Mouse (Mus musculus) spleen, adult 2 months (tissue): ENCODE results near the gene Nckipsd. TPM values are rescaled to one million over a fixed set of nuclear protein-coding genes. Genes with fewer than 3 reads are reported as not detected.

Experiments used
- DNase-seq, 2 experiments: peaks; one replicate each; pipeline versions ENCODE4 v3.0.0 to v3.0.0-alpha.2; 2012 to 2021; ENCODE audit warnings: low spot score in 2 of 2, low read depth in 1 of 2
- H3K27ac ChIP-seq: fragments of 200-500 bp; 2 replicates; pipeline ENCODE4 v1.5.1; 2012; ENCODE audit warnings: low read length, inconsistent platforms; ENCODE audit not compliant: insufficient read depth
- H3K27me3 ChIP-seq: fragments of 200-500 bp; 2 replicates; pipeline ENCODE4 v1.6.1; 2012; ENCODE audit warnings: mild to moderate bottlenecking, moderate library complexity, low read length, inconsistent platforms; ENCODE audit not compliant: control insufficient read depth, insufficient read depth
- H3K36me3 ChIP-seq: fragments of 200-500 bp; 2 replicates; pipeline ENCODE4 v1.6.1; 2012; ENCODE audit warnings: mild to moderate bottlenecking, low read length, inconsistent platforms; ENCODE audit not compliant: control insufficient read depth, insufficient read depth
- H3K4me1 ChIP-seq: fragments of 200-500 bp; 2 replicates; pipeline ENCODE4 v1.6.1; 2011; ENCODE audit warnings: inconsistent platforms; ENCODE audit not compliant: control insufficient read depth, insufficient read depth, insufficient read length
- H3K4me3 ChIP-seq: fragments of 200-500 bp; 2 replicates; pipeline ENCODE4 v1.5.1; 2011; ENCODE audit warnings: mild to moderate bottlenecking, inconsistent platforms; ENCODE audit not compliant: insufficient read depth, insufficient read length; ENCODE audit errors: extremely low read depth
- CTCF ChIP-seq: fragments of 200-500 bp; IDR thresholded peaks from 2 replicates; pipeline ENCODE4 v1.5.1; 2011; ENCODE audit warnings: mild to moderate bottlenecking, inconsistent platforms; ENCODE audit not compliant: insufficient read depth, insufficient read length, insufficient replicate concordance; ENCODE audit errors: extremely low read depth
- POLR2A ChIP-seq: fragments of 200-500 bp; IDR thresholded peaks from 2 replicates; pipeline ENCODE4 v1.6.1; 2011; ENCODE audit warnings: low read depth, low read length, inconsistent platforms
- WGBS: fragments of 180-500 bp; shearing (Covaris S2); methylation state at CpG from one replicate; pipeline ENCODE4 v1.1.7; 2018; 5-methylcytosine and 5-hydroxymethylcytosine counted together
- polyA plus RNA-seq: library from polyadenylated mRNA; depleted of rRNA; stranded (reverse); fragments of >200 nt; gene quantifications from 2 replicates; pipeline ENCODE4 v1.2.3, GENCODE M21; 2012

Gene Nckipsd
- polyA plus RNA-seq, 1 experiment = 26.4 TPM

- no peak overlapping the region for H3K27ac ChIP-seq
- DNase-seq = no peak
- TF ChIP-seq CTCF (no peak), POLR2A (no peak)
- WGBS = 74% methylated on average over 4 of the region's 4 CpGs
- peaks cover 3% of the 10 kb centered on the region; the same call in 1 of the 2 replicates for H3K4me1 ChIP-seq
- no peaks in the 10 kb centered on the region for H3K36me3 ChIP-seq
- H3K27me3 ChIP-seq = no peaks in the 10 kb centered on the region
- no peak overlapping the region for H3K4me3 ChIP-seq
Measured at GRCm38 (mm10) chr9:108781891-108782290, 26.3 kb upstream of the Nckipsd start.

- Histone ChIP-seq H3K4me1 (peaks cover 3% of the 10 kb centered on the region; the same call in 1 of the 2 replicates), H3K27ac (no peak overlapping the region), H3K36me3 (no peaks in the 10 kb centered on the region), H3K27me3 (no peaks in the 10 kb centered on the region), H3K4me3 (peak overlapping the region; percentile 96)
- DNase-seq = no peak
- 62% methylated on average over 9 of the region's 9 CpGs for WGBS
- TF ChIP-seq POLR2A = no peak
- TF ChIP-seq CTCF = no peak
Measured at GRCm38 (mm10) chr9:108782836-108783547, 25.2 kb upstream of the Nckipsd start.

GRCm38 (mm10) chr9:108783548-108784463, 24.4 kb upstream of the Nckipsd start, which contains the start of gene Ip6k2:
Gene Ip6k2 (plus strand): TSS chr9:108783796.
- peak; percentile 66 to 95 for DNase-seq
- TF ChIP-seq POLR2A (no peak), CTCF (no peak)
- Histone ChIP-seq H3K27ac (peak within 1 kb of the TSS; percentile 74), H3K27me3 (no peaks in the 10 kb centered on the region), H3K4me1 (peaks cover 3% of the 10 kb centered on the region; the same call in 1 of the 2 replicates), H3K36me3 (no peaks in the 10 kb centered on the region), H3K4me3 (peak within 1 kb of the TSS; percentile 96)
- WGBS = under 1% methylated on average over 54 of the region's 56 CpGs

GRCm38 (mm10) chr9:108785416-108785815, 22.8 kb upstream of the Nckipsd start:
- Histone ChIP-seq H3K36me3 (no peaks in the 10 kb centered on the region), H3K4me3 (no peak overlapping the region), H3K27me3 (no peaks in the 10 kb centered on the region), H3K4me1 (peaks cover 3% of the 10 kb centered on the region; the same call in 1 of the 2 replicates), H3K27ac (no peak overlapping the region)
- DNase-seq = no peak
- no peak for TF ChIP-seq POLR2A
- TF ChIP-seq CTCF = no peak

- no peak for DNase-seq
- no peak overlapping the region for H3K4me3 ChIP-seq
- no peaks in the 10 kb centered on the region for H3K36me3 ChIP-seq
- WGBS = 93% methylated on average over 1 of the region's 1 CpGs
- no peaks in the 10 kb centered on the region for H3K27me3 ChIP-seq
- peaks cover 3% of the 10 kb centered on the region; the same call in 1 of the 2 replicates for H3K4me1 ChIP-seq
- no peak for TF ChIP-seq POLR2A
- H3K27ac ChIP-seq = no peak overlapping the region
Measured at GRCm38 (mm10) chr9:108786494-108786893, 21.7 kb upstream of the Nckipsd start.

- H3K4me3 ChIP-seq = no peak overlapping the region
- DNase-seq = no peak
- WGBS = 89% methylated on average over 2 of the region's 2 CpGs
- H3K27ac ChIP-seq = no peak overlapping the region
- H3K27me3 ChIP-seq = no peaks in the 10 kb centered on the region
- H3K4me1 ChIP-seq = peaks cover 3% of the 10 kb centered on the region; the same call in 1 of the 2 replicates
- TF ChIP-seq CTCF (no peak), POLR2A (no peak)
- no peaks in the 10 kb centered on the region for H3K36me3 ChIP-seq
Measured at GRCm38 (mm10) chr9:108787080-108787479, 21.1 kb upstream of the Nckipsd start.
